Mouse (Mus musculus) right cerebral cortex, adult 2 months (tissue): ENCODE results near the gene Hnrnpd.

ENCODE experiments used
- DNase-seq, 2 experiments: peaks; one replicate each; pipeline ENCODE4 v3.0.0; 2021 to 2022; ENCODE audit warnings: low spot score in 2 of 2

The Hnrnpd gene

GRCm38 (mm10) chr5:99978699-99979442 lies at the start of gene Hnrnpd, which contains the start of gene 4930524J08Rik:
Gene Hnrnpd, minus strand, starts transcription at chr5:99978938.
Gene 4930524J08Rik, plus strand, starts transcription at chr5:99979061.
- DNase-seq, result peak; percentile 90 to 91

GRCm38 (mm10) chr5:100024868-100025267 lies 46.1 kb upstream of the Hnrnpd start:
- DNase-seq, result no peak

GRCm38 (mm10) chr5:100024403-100024802 lies 45.7 kb upstream of the Hnrnpd start:
- no peak for DNase-seq

- no peak for DNase-seq
These were observed 41.4 kb upstream of the Hnrnpd start for GRCm38 (mm10) chr5:100020089-100020488.

- no peak for DNase-seq
These were observed 33.9 kb upstream of the Hnrnpd start for GRCm38 (mm10) chr5:100012599-100012998.

- DNase-seq, result no peak
These were observed 29.7 kb upstream of the Hnrnpd start for GRCm38 (mm10) chr5:100008485-100008884.

GRCm38 (mm10) chr5:100007040-100007375 lies 28.3 kb upstream of the Hnrnpd start:
- no peak for DNase-seq

- no peak for DNase-seq
These were observed 27.7 kb upstream of the Hnrnpd start for GRCm38 (mm10) chr5:100006324-100007039.

GRCm38 (mm10) chr5:100005896-100006295 lies 27.2 kb upstream of the Hnrnpd start:
- no peak for DNase-seq

GRCm38 (mm10) chr5:100005431-100005830 lies 26.7 kb upstream of the Hnrnpd start:
- no peak for DNase-seq

- no peak for DNase-seq
These were observed 25.2 kb upstream of the Hnrnpd start for GRCm38 (mm10) chr5:100003895-100004294.

- no peak for DNase-seq
These were observed 21.8 kb upstream of the Hnrnpd start for GRCm38 (mm10) chr5:100000500-100000899.

- DNase-seq, result no peak
These were observed 21.3 kb upstream of the Hnrnpd start for GRCm38 (mm10) chr5:100000048-100000447.

- DNase-seq, result no peak
These were observed 15.9 kb upstream of the Hnrnpd start for GRCm38 (mm10) chr5:99994680-99995079.

- no peak for DNase-seq
These were observed 15.4 kb upstream of the Hnrnpd start for GRCm38 (mm10) chr5:99994166-99994565.

- DNase-seq, result no peak
These were observed 4.8 kb upstream of the Hnrnpd start for GRCm38 (mm10) chr5:99983452-99984061.

- DNase-seq, result peak; percentile 66 to 67
These were observed 1.0 kb downstream of the Hnrnpd start for GRCm38 (mm10) chr5:99977516-99978301.

GRCm38 (mm10) chr5:99976334-99976955 lies 2.3 kb downstream of the Hnrnpd start:
- no peak for DNase-seq

GRCm38 (mm10) chr5:99975776-99976175 lies 3.0 kb downstream of the Hnrnpd start:
- DNase-seq, result no peak

GRCm38 (mm10) chr5:99975061-99975460 lies 3.7 kb downstream of the Hnrnpd start:
- DNase-seq, result no peak

- DNase-seq, result peak in 1 of 2 experiments; percentile 40
These were observed 4.8 kb downstream of the Hnrnpd start for GRCm38 (mm10) chr5:99973941-99974340.
